Mouse (Mus musculus) myocyte (in vitro differentiated cells): ENCODE results near the gene Gga2. TPM values are rescaled to one million over a fixed set of nuclear protein-coding genes. Genes with fewer than 3 reads are reported as not detected.

Experiments
- H3K27me3 ChIP-seq: one replicate; pipeline ENCODE4 v1.6.1; 2011; ENCODE audit not compliant: control insufficient read depth, insufficient read depth, insufficient read length
- H3K36me3 ChIP-seq: one replicate; pipeline ENCODE4 v1.6.1; 2011; ENCODE audit not compliant: control insufficient read depth, insufficient read depth
- H3K4me2 ChIP-seq: one replicate; pipeline ENCODE4 v1.6.1; 2011; ENCODE audit warnings: low read depth, control low read depth
- H3K4me3 ChIP-seq: one replicate; pipeline ENCODE4 v1.5.1; 2011; ENCODE audit warnings: mild to moderate bottlenecking, control low read depth, moderate library complexity
- H3K79me2 ChIP-seq: one replicate; pipeline ENCODE4 v1.6.1; 2011; ENCODE audit not compliant: control insufficient read depth, insufficient read depth
- H3ac ChIP-seq: one replicate; pipeline ENCODE4 v1.6.1; 2011; ENCODE audit not compliant: control insufficient read depth, insufficient read length
- CEBPB ChIP-seq: IDR thresholded peaks from 2 replicates; pipeline ENCODE4 v1.6.1; 2011; ENCODE audit warnings: mild to moderate bottlenecking, moderate library complexity; ENCODE audit not compliant: poor library complexity, insufficient read depth, severe bottlenecking
- E2F4 ChIP-seq: IDR thresholded peaks from one replicate; pipeline ENCODE4 v1.6.1; 2011; ENCODE audit warnings: mild to moderate bottlenecking, control low read depth, moderate library complexity; ENCODE audit not compliant: insufficient read depth
- MAX ChIP-seq: IDR thresholded peaks from one replicate; pipeline ENCODE4 v1.6.1; 2011; ENCODE audit warnings: low read depth, mild to moderate bottlenecking, control low read depth
- MYOD1 ChIP-seq, 3 experiments: IDR thresholded peaks; one replicate each; pipeline ENCODE4 v1.6.1; 2011; ENCODE audit warnings: control low read depth in 2 of 3, low read depth in 2 of 3, mild to moderate bottlenecking in 2 of 3, moderate library complexity in 1 of 3; ENCODE audit not compliant: insufficient read length in 2 of 3, control insufficient read depth in 1 of 3
- MYOG ChIP-seq, 3 experiments: IDR thresholded peaks; one replicate each; pipeline ENCODE4 v1.6.1; 2011; ENCODE audit warnings: control low read depth in 2 of 3, low read depth in 2 of 3, mild to moderate bottlenecking in 2 of 3; ENCODE audit not compliant: insufficient read length in 2 of 3, control insufficient read depth in 1 of 3, insufficient read depth in 1 of 3
- POLR2A ChIP-seq: IDR thresholded peaks from one replicate; pipeline ENCODE4 v1.6.1; 2011; ENCODE audit warnings: low read depth, mild to moderate bottlenecking, control low read depth, moderate library complexity; ENCODE audit not compliant: insufficient read length
- POLR2AphosphoS2 ChIP-seq: IDR thresholded peaks from one replicate; pipeline ENCODE4 v1.6.1; 2011; ENCODE audit warnings: low read depth, control low read depth; ENCODE audit not compliant: insufficient read length
- REST ChIP-seq: IDR thresholded peaks from one replicate; pipeline ENCODE4 v1.6.1; 2011; ENCODE audit warnings: mild to moderate bottlenecking, control low read depth, moderate library complexity; ENCODE audit not compliant: insufficient read depth, insufficient read length
- SRF ChIP-seq: IDR thresholded peaks from one replicate; pipeline ENCODE4 v1.6.1; 2011; ENCODE audit warnings: low read depth; ENCODE audit not compliant: control insufficient read depth, insufficient read length
- TCF12 ChIP-seq: IDR thresholded peaks from one replicate; pipeline ENCODE4 v1.6.1; 2011; ENCODE audit warnings: mild to moderate bottlenecking, control low read depth; ENCODE audit not compliant: poor library complexity, insufficient read depth, severe bottlenecking
- TCF3 ChIP-seq: IDR thresholded peaks from one replicate; pipeline ENCODE4 v1.6.1; 2011; ENCODE audit warnings: low read depth, control low read depth; ENCODE audit not compliant: insufficient read length
- USF1 ChIP-seq: IDR thresholded peaks from one replicate; pipeline ENCODE4 v1.6.1; 2011; ENCODE audit warnings: low read depth, mild to moderate bottlenecking, control low read depth, moderate library complexity
- polyA plus RNA-seq: library from polyadenylated mRNA; unstranded; fragments of >200 nt; fragmentation: generic; extraction: Trizol; gene quantifications from one replicate; pipeline ENCODE4 v1.2.1, GENCODE M21; 2012; ENCODE audit warnings: missing spikeins

Gene Gga2
- polyA plus RNA-seq, 1 experiment = 63.9 TPM

GRCm38 (mm10) chr7:121938124-121938891 lies 82.7 kb downstream of the Gga2 start:
- TF ChIP-seq MAX = no peak
- TF ChIP-seq USF1 = no peak
- TF ChIP-seq CEBPB = no peak
- TF ChIP-seq TCF3 = no peak
- TF ChIP-seq E2F4 = no peak
- TF ChIP-seq POLR2A = no peak
- TF ChIP-seq REST = no peak
- no peak for TF ChIP-seq TCF12
- TF ChIP-seq MYOG (IDR thresholded peaks at IDR 0.05; ENCODE audit: control insufficient read depth in 1 of 3, insufficient read depth in 1 of 3, insufficient read length in 2 of 3, low read depth in 2 of 3) = no peak
- TF ChIP-seq SRF = no peak
- no peak for TF ChIP-seq POLR2AphosphoS2
- no peak for TF ChIP-seq MYOD1 (IDR thresholded peaks at IDR 0.05; ENCODE audit: control insufficient read depth in 1 of 3, insufficient read length in 2 of 3, low read depth in 2 of 3)
- Histone ChIP-seq H3K27me3 (no peaks in the 10 kb centered on the region), H3K79me2 (no peaks in the 10 kb centered on the region), H3ac (no peak overlapping the region), H3K4me2 (no peak overlapping the region), H3K36me3 (no peaks in the 10 kb centered on the region), H3K4me3 (no peak overlapping the region)

GRCm38 (mm10) chr7:121936861-121937630 lies 84.0 kb downstream of the Gga2 start:
- Histone ChIP-seq H3K36me3 (no peaks in the 10 kb centered on the region), H3K4me3 (no peak overlapping the region), H3K4me2 (no peak overlapping the region), H3K27me3 (no peaks in the 10 kb centered on the region), H3ac (no peak overlapping the region), H3K79me2 (no peaks in the 10 kb centered on the region)
- TF ChIP-seq USF1 = no peak
- TF ChIP-seq TCF12 = no peak
- no peak for TF ChIP-seq REST
- no peak for TF ChIP-seq POLR2AphosphoS2
- TF ChIP-seq POLR2A = no peak
- TF ChIP-seq MAX = no peak
- no peak for TF ChIP-seq E2F4
- TF ChIP-seq SRF = no peak
- TF ChIP-seq CEBPB = no peak
- TF ChIP-seq MYOG (IDR thresholded peaks at IDR 0.05; ENCODE audit: control insufficient read depth in 1 of 3, insufficient read depth in 1 of 3, insufficient read length in 2 of 3, low read depth in 2 of 3) = no peak
- no peak for TF ChIP-seq TCF3
- no peak for TF ChIP-seq MYOD1 (IDR thresholded peaks at IDR 0.05; ENCODE audit: control insufficient read depth in 1 of 3, insufficient read length in 2 of 3, low read depth in 2 of 3)

Other genes with a start within 250 kb of the Gga2 start
- not detected for gene Scnn1b, start 156.2 kb downstream of the Gga2 start, polyA plus RNA-seq
- gene Cog7, start 39.5 kb downstream of the Gga2 start, polyA plus RNA-seq = 15.2 TPM
- gene Ubfd1, start 46.0 kb upstream of the Gga2 start, polyA plus RNA-seq = 19.9 TPM
- 10.8 TPM for gene Ears2, start 46.0 kb upstream of the Gga2 start, polyA plus RNA-seq
- 729 TPM for gene Ndufab1, start 80.7 kb upstream of the Gga2 start, polyA plus RNA-seq
- gene Palb2, start 111.8 kb upstream of the Gga2 start, polyA plus RNA-seq = 0.48 TPM
- 53.3 TPM for gene Dctn5, start 111.8 kb upstream of the Gga2 start, polyA plus RNA-seq
- 57.8 TPM for gene Plk1, start 138.2 kb upstream of the Gga2 start, polyA plus RNA-seq
- not detected for gene Ern2, start 165.0 kb upstream of the Gga2 start, polyA plus RNA-seq
- gene Chp2, start 198.3 kb upstream of the Gga2 start, polyA plus RNA-seq = not detected